In genomic region chr15:8568286-8568644, GRCm38 (mm10) we compare ENCODE assay signal across 8 mouse cellular contexts. TPM values are rescaled to one million over a fixed set of nuclear protein-coding genes. Genes with fewer than 3 reads are reported as not detected.
DNase-seq lines count a peak whose midpoint lies in the region; ATAC-seq lines count a peak whose summit lies in the region.

No protein-coding gene starts in this region.

- DNase-seq in cerebellum, postnatal 36 days, result no peak
- peak; percentile 16 for DNase-seq in ovary, postnatal 36 days (ENCODE audit: low spot score)
- DNase-seq in ovary, adult 18-20 months (ENCODE audit: low spot score), result no peak
- DNase-seq in frontal cortex, postnatal 10 days (ENCODE audit: low spot score in 2 of 2), result no peak
- DNase-seq in frontal cortex, postnatal 25 days (ENCODE audit: low spot score in 2 of 2), result no peak

- WGBS in kidney, embryonic 15.5 days, result 4% methylated on average over 7 of the region's 7 CpGs
- WGBS in midbrain, embryonic 16.5 days, result under 1% methylated on average over 7 of the region's 7 CpGs

- peak overlapping the region; percentile 65 for H3K4me3 ChIP-seq in kidney, embryonic 15.5 days (replicated peaks)
- H3K4me3 ChIP-seq in midbrain, embryonic 16.5 days (ENCODE audit: low read depth, low read length), result peak overlapping the region; percentile 63

- H3K27me3 ChIP-seq in kidney, embryonic 15.5 days, result peaks cover 3% of the 10 kb centered on the region; the same call in 1 of the 2 replicates
- peaks cover 6% of the 10 kb centered on the region for H3K27me3 ChIP-seq in midbrain, embryonic 16.5 days (ENCODE audit: control insufficient read depth, insufficient read depth, low read depth, low read length)

- H3K27ac ChIP-seq in kidney, embryonic 15.5 days, result peak overlapping the region; percentile 91
- H3K27ac ChIP-seq in midbrain, embryonic 16.5 days (ENCODE audit: low read length), result no peak overlapping the region

- peak overlapping the region; percentile 95 for H3K4me2 ChIP-seq in kidney, embryonic 15.5 days
- peak overlapping the region; percentile 88 for H3K4me2 ChIP-seq in midbrain, embryonic 16.5 days (ENCODE audit: low read length)

- ATAC-seq in cerebellum, adult (ENCODE audit: insufficient number of reproducible peaks, low FRiP score, low TSS enrichment), result 0 out of 2 replicates have a peak, but pooled peaks have one; percentile 5
- peak; percentile 71 for ATAC-seq in kidney, embryonic 15.5 days (replicated peaks; ENCODE audit: low FRiP score)
- no peak for ATAC-seq in midbrain, embryonic 16.5 days

- H3K36me3 ChIP-seq in kidney, embryonic 15.5 days, result no peaks in the 10 kb centered on the region
- H3K36me3 ChIP-seq in midbrain, embryonic 16.5 days (ENCODE audit: control insufficient read depth, insufficient read depth, low read length), result no peaks in the 10 kb centered on the region

- no peaks in the 10 kb centered on the region for H3K9me3 ChIP-seq in kidney, embryonic 15.5 days (replicated peaks)
- H3K9me3 ChIP-seq in midbrain, embryonic 16.5 days (replicated peaks; ENCODE audit: control insufficient read depth, low read length, poor library complexity, severe bottlenecking), result no peaks in the 10 kb centered on the region

- peaks cover 9% of the 10 kb centered on the region; the same call in 1 of the 2 replicates for H3K4me1 ChIP-seq in kidney, embryonic 15.5 days
- H3K4me1 ChIP-seq in midbrain, embryonic 16.5 days (ENCODE audit: control insufficient read depth, insufficient read depth, low read length), result peaks cover 5% of the 10 kb centered on the region; the same call in 1 of the 2 replicates

- peak overlapping the region; percentile 41; the same call in 1 of the 2 replicates for H3K9ac ChIP-seq in kidney, embryonic 15.5 days
- peak overlapping the region; percentile 60; the same call in 1 of the 2 replicates for H3K9ac ChIP-seq in midbrain, embryonic 16.5 days (ENCODE audit: low read depth, low read length)

RNA-seq across cellular contexts. Expression of gene Gm2310, which starts 48.5 kb away (rescaled TPM):
- polyA plus RNA-seq in kidney, embryonic 15.5 days (2015; fragmentation: Nextera tagmentation; extraction: Ambion mirVana), result not detected in 2 replicates
- polyA plus RNA-seq in midbrain, embryonic 16.5 days (2015; fragmentation: Nextera tagmentation; extraction: Ambion mirVana), result not detected in 2 replicates
